Mouse (Mus musculus): ENCODE results near the gene Col1a1.

Gene Col1a1

GRCm38 (mm10) chr11:94978178-94978915, 42.3 kb downstream of the Col1a1 start:
- DNase-seq = no peak

- DNase-seq = peak; percentile 97
Measured at GRCm38 (mm10) chr11:94978947-94979346, 42.9 kb downstream of the Col1a1 start.

GRCm38 (mm10) chr11:94979462-94980179, 43.6 kb downstream of the Col1a1 start:
- DNase-seq = no peak

GRCm38 (mm10) chr11:94985140-94985539, 49.1 kb downstream of the Col1a1 start:
- no peak for DNase-seq

- DNase-seq = no peak
Measured at GRCm38 (mm10) chr11:94985822-94986221, 49.8 kb downstream of the Col1a1 start.

- DNase-seq = no peak
Measured at GRCm38 (mm10) chr11:94986435-94986834, 50.4 kb downstream of the Col1a1 start.

GRCm38 (mm10) chr11:94987341-94987740, 51.3 kb downstream of the Col1a1 start:
- DNase-seq = no peak

GRCm38 (mm10) chr11:94987851-94988250, 51.8 kb downstream of the Col1a1 start:
- DNase-seq = no peak

GRCm38 (mm10) chr11:94988780-94989561, 52.9 kb downstream of the Col1a1 start:
- peak in 1 of 2 experiments; percentile 43 for DNase-seq

- peak; percentile 81 to 89 for DNase-seq
Measured at GRCm38 (mm10) chr11:94989562-94990017, 53.6 kb downstream of the Col1a1 start.

GRCm38 (mm10) chr11:94990102-94990748, 54.2 kb downstream of the Col1a1 start:
- no peak for DNase-seq

- DNase-seq = peak; percentile 94 to 96
Measured at GRCm38 (mm10) chr11:94990749-94991577, 54.9 kb downstream of the Col1a1 start, which contains the start of gene Ppp1r9b. Gene Ppp1r9b, plus strand, starts transcription at chr11:94991035.

GRCm38 (mm10) chr11:94991641-94992479, 55.8 kb downstream of the Col1a1 start:
- peak; percentile 67 to 76 for DNase-seq

GRCm38 (mm10) chr11:94992480-94992753, 56.4 kb downstream of the Col1a1 start:
- peak; percentile 42 to 53 for DNase-seq

GRCm38 (mm10) chr11:94992754-94993606, 57.0 kb downstream of the Col1a1 start:
- DNase-seq = peak; percentile 68 to 79

- DNase-seq = no peak
Measured at GRCm38 (mm10) chr11:94994208-94994814, 58.3 kb downstream of the Col1a1 start.

GRCm38 (mm10) chr11:94994947-94995772, 59.1 kb downstream of the Col1a1 start:
- DNase-seq = no peak

- DNase-seq = no peak
Measured at GRCm38 (mm10) chr11:94996101-94996500, 60.1 kb downstream of the Col1a1 start.

- DNase-seq = no peak
Measured at GRCm38 (mm10) chr11:94996984-94997383, 61.0 kb downstream of the Col1a1 start.
